In the genomic region with DNA sequence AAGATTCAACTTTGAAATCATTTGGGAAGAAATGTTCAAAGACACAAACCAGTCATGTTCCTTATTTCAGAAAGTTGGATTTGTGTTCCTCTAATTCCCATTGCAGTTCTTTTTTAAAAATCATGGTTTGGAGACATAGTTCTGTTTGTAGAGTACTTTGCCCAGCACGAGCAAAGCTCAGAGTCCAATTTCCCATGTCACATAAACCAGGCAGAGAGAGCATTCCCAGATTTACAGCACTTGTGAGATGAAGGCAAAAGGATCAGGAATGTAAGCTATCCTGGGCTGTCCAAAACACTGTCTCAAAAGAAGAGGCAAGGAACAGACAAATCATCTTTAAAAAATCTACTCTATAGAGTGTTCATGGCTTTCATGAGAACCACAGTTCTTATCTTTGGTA, we compare ENCODE assay signal across 26 mouse cellular contexts.
DNase-seq lines count a peak whose midpoint lies in the region; ATAC-seq and TF ChIP-seq lines count a peak whose summit lies in the region.
"Had no signal": no experiment of that assay in that cellular context is flagged by ENCODE, and none has a peak within 500 bp of the region (broad histone marks: within the 10 kb centered on the region; RNA-seq: fewer than 3 reads in every experiment).

No protein-coding gene starts in this region.

- TF ChIP-seq CTCF in intestine, postnatal 0 days (IDR thresholded peaks at IDR 0.05; ENCODE audit: low read depth): no peak
- TF ChIP-seq CTCF in liver, adult 2 months (IDR thresholded peaks at IDR 0.05; ENCODE audit: low read depth, low read length): no peak

- H3K36me3 ChIP-seq in intestine, embryonic 15.5 days: no peaks in the 10 kb centered on the region
- H3K36me3 ChIP-seq in intestine, postnatal 0 days (ENCODE audit: control insufficient read depth, insufficient read depth): no peaks in the 10 kb centered on the region
- no peaks in the 10 kb centered on the region for H3K36me3 ChIP-seq in liver, adult 2 months (ENCODE audit: control insufficient read depth, insufficient read depth, low read length)
- no peaks in the 10 kb centered on the region for H3K36me3 ChIP-seq in liver, embryonic 11.5 days (ENCODE audit: control insufficient read depth, insufficient read depth, low read length)
- H3K36me3 ChIP-seq: forebrain, embryonic 10.5 days; heart, embryonic 10.5 days; heart, embryonic 13.5 days had no signal

- H3K9me3 ChIP-seq in intestine, embryonic 15.5 days: no peaks in the 10 kb centered on the region
- no peaks in the 10 kb centered on the region for H3K9me3 ChIP-seq in intestine, postnatal 0 days (ENCODE audit: control insufficient read depth)
- no peaks in the 10 kb centered on the region for H3K9me3 ChIP-seq in liver, embryonic 11.5 days (ENCODE audit: control insufficient read depth, low read length)
- H3K9me3 ChIP-seq: forebrain, embryonic 10.5 days; forebrain, embryonic 13.5 days; heart, embryonic 10.5 days; heart, embryonic 13.5 days had no signal

- peak; percentile 69 for DNase-seq in kidney, adult 9 months
- no peak for DNase-seq in kidney, postnatal 4 days
- DNase-seq in liver, adult 2 months (ENCODE audit: extremely low read depth, low read depth, low spot score): peak; percentile 70
- DNase-seq in liver, embryonic 11.5 days (ENCODE audit: low spot score): no peak
- DNase-seq in yolk sac, embryonic 10.5 days (ENCODE audit: low spot score): peak; percentile 30
- no peak for DNase-seq in urinary bladder, postnatal 4 days (ENCODE audit: low spot score in 2 of 2)
- DNase-seq: adrenal gland, adult 8-10 months; adrenal gland, postnatal 25 days; cerebellum, adult 11-12 months; cerebellum, adult 8-10 months; cerebellum, postnatal 10 days; cerebellum, postnatal 36 days; embryo, embryonic 11 days; gastrocnemius, postnatal 10 days; gastrocnemius, postnatal 36 days; heart, adult 2 months; heart, postnatal 14 days; heart, postnatal 4 days had no signal

- TF ChIP-seq POLR2A in liver, adult 2 months (IDR thresholded peaks at IDR 0.05; ENCODE audit: extremely low read depth, insufficient read depth, low read length): no peak

- WGBS in intestine, embryonic 15.5 days: 13% methylated on average over 1 of the region's 1 CpGs
- 26% methylated on average over 1 of the region's 1 CpGs for WGBS in intestine, postnatal 0 days
- WGBS in liver, adult 2 months: 20% methylated on average over 1 of the region's 1 CpGs
- 59% methylated on average over 1 of the region's 1 CpGs for WGBS in liver, embryonic 11.5 days

- H3K4me2 ChIP-seq in intestine, embryonic 15.5 days (replicated peaks): no peak overlapping the region
- no peak overlapping the region for H3K4me2 ChIP-seq in intestine, postnatal 0 days (replicated peaks; ENCODE audit: low read depth)
- no peak overlapping the region for H3K4me2 ChIP-seq in liver, embryonic 11.5 days
- H3K4me2 ChIP-seq: forebrain, embryonic 13.5 days had no signal

- H3K4me3 ChIP-seq in intestine, embryonic 15.5 days (replicated peaks): no peak overlapping the region
- no peak overlapping the region for H3K4me3 ChIP-seq in intestine, postnatal 0 days (ENCODE audit: low read depth, low read length)
- no peak overlapping the region for H3K4me3 ChIP-seq in liver, adult 2 months (ENCODE audit: insufficient read depth, low read depth, low read length)
- no peak overlapping the region for H3K4me3 ChIP-seq in liver, embryonic 11.5 days (ENCODE audit: low read depth, low read length)
- H3K4me3 ChIP-seq: forebrain, embryonic 10.5 days; forebrain, embryonic 13.5 days; heart, adult 2 months; heart, embryonic 10.5 days; heart, embryonic 13.5 days had no signal

- no peak overlapping the region for H3K9ac ChIP-seq in intestine, embryonic 15.5 days
- no peak overlapping the region for H3K9ac ChIP-seq in intestine, postnatal 0 days (ENCODE audit: low read depth, low read length)
- H3K9ac ChIP-seq in liver, adult 2 months (ENCODE audit: low read depth, low read length): no peak overlapping the region
- no peak overlapping the region for H3K9ac ChIP-seq in liver, embryonic 11.5 days (ENCODE audit: low read depth, low read length)
- H3K9ac ChIP-seq: forebrain, embryonic 13.5 days; heart, embryonic 13.5 days had no signal

- H3K79me2 ChIP-seq in liver, adult 2 months (ENCODE audit: control insufficient read depth, insufficient read depth, low read length): no peaks in the 10 kb centered on the region

- H3K27me3 ChIP-seq in intestine, embryonic 15.5 days (replicated peaks): no peaks in the 10 kb centered on the region
- H3K27me3 ChIP-seq in intestine, postnatal 0 days (replicated peaks; ENCODE audit: control insufficient read depth, insufficient read depth, low read length): no peaks in the 10 kb centered on the region
- H3K27me3 ChIP-seq in liver, adult 2 months (ENCODE audit: control insufficient read depth, insufficient read depth, low read length): no peaks in the 10 kb centered on the region
- H3K27me3 ChIP-seq in liver, embryonic 11.5 days (replicated peaks; ENCODE audit: control insufficient read depth, insufficient read depth, low read length): no peaks in the 10 kb centered on the region
- H3K27me3 ChIP-seq: forebrain, embryonic 13.5 days; heart, embryonic 13.5 days had no signal

- H3K4me1 ChIP-seq in intestine, embryonic 15.5 days (replicated peaks): 0 out of 2 replicates have a peak, but pooled peaks cover 3% of the 10 kb centered on the region
- H3K4me1 ChIP-seq in intestine, postnatal 0 days (replicated peaks; ENCODE audit: control insufficient read depth, insufficient read depth, low read length): no peaks in the 10 kb centered on the region
- H3K4me1 ChIP-seq in liver, adult 2 months (ENCODE audit: control insufficient read depth, insufficient read depth, low read length): no peaks in the 10 kb centered on the region; the same call in 1 of the 2 replicates
- H3K4me1 ChIP-seq in liver, embryonic 11.5 days (replicated peaks; ENCODE audit: control insufficient read depth, insufficient read depth, low read length): no peaks in the 10 kb centered on the region
- H3K4me1 ChIP-seq: forebrain, embryonic 10.5 days; forebrain, embryonic 13.5 days had no signal

- peak; percentile 57; the same call in 1 of the 2 replicates for ATAC-seq in intestine, embryonic 15.5 days
- ATAC-seq in intestine, postnatal 0 days: no peak
- no peak for ATAC-seq in liver, embryonic 11.5 days (replicated peaks; ENCODE audit: low FRiP score)
- ATAC-seq: activated CD4-positive, CD25-positive, alpha-beta regulatory T cell, adult 4 months; forebrain, embryonic 13.5 days; forebrain, embryonic 16.5 days had no signal

- no peak overlapping the region for H3K27ac ChIP-seq in intestine, embryonic 15.5 days
- H3K27ac ChIP-seq in intestine, postnatal 0 days (ENCODE audit: low read depth, low read length): no peak overlapping the region
- no peak overlapping the region for H3K27ac ChIP-seq in liver, adult 2 months (replicated peaks; ENCODE audit: insufficient read depth, low read depth, low read length)
- no peak overlapping the region for H3K27ac ChIP-seq in liver, embryonic 11.5 days (ENCODE audit: low read depth, low read length)
- H3K27ac ChIP-seq: forebrain, embryonic 10.5 days; forebrain, embryonic 13.5 days; heart, adult 2 months; heart, embryonic 10.5 days; heart, embryonic 13.5 days had no signal

Comparison
In these comparisons a context has a peak if more than half of its experiments do, and no peak if none do; other contexts are left out.
1. DNase-seq: peak in kidney, adult 9 months (single experiment), liver, adult 2 months (single experiment) and yolk sac, embryonic 10.5 days (single experiment); none in kidney, postnatal 4 days (0 of 2), liver, embryonic 11.5 days (single experiment) and urinary bladder, postnatal 4 days (0 of 2).